Mouse (Mus musculus): Measurements from ENCODE around the gene Nostrin. TPM values are rescaled to one million over a fixed set of nuclear protein-coding genes. Genes with fewer than 3 reads are reported as not detected.

Gene Nostrin
- polyA plus RNA-seq, 1 experiment from 2014 or later, result 31.7 TPM

DNA sequence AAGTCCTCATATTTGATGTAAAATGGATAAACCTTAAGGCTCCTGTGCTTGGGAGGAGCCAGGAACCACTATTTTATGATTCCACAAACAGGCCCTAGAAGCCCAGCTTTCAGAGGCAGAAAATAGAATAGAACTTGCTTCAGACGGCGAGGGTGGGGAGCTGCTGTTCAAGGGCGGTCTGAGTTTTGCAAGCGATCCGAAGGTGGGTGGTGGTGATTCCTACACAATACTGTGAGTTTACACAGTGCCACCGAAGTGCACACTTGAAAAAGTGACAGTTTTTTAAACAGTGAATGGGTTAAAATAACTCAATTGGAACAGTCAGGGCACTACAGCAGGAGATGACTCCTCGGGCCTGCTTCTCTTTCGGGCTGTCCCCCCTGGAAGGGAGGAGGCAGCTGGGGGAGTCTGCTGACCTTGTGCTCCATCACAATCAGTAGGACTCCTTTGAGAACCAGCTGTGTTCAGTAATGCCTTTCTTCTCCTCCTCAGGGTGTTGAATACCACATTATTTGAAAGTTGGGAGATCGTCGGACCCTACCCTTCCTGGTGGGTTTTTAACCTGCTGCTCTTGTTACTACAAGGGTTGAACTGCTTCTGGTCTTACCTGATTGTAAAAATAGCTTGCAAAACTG lies 31.0 kb upstream of the Nostrin start:
- no peak overlapping the region for H3K4me3 ChIP-seq (ENCODE audit: low read length)
- H3K4me2 ChIP-seq (ENCODE audit: low read depth, low read length), result no peak overlapping the region
- H3K4me1 ChIP-seq (ENCODE audit: control insufficient read depth, insufficient read depth, low read length), result peaks cover 4% of the 10 kb centered on the region; the same call in 1 of the 2 replicates
- 0 out of 2 replicates have a peak, but pooled peaks cover 3% of the 10 kb centered on the region for H3K36me3 ChIP-seq (ENCODE audit: control insufficient read depth, insufficient read depth, low read length)
- no peaks in the 10 kb centered on the region for H3K9me3 ChIP-seq (ENCODE audit: control insufficient read depth, low read length)
- H3K27me3 ChIP-seq (replicated peaks; ENCODE audit: control insufficient read depth, insufficient read depth, low read length), result no peaks in the 10 kb centered on the region
- no peak overlapping the region for H3K9ac ChIP-seq (ENCODE audit: low read depth, low read length)
- 50% methylated on average over 10 of the region's 10 CpGs for WGBS
- no peak for ATAC-seq
- no peak overlapping the region for H3K27ac ChIP-seq (ENCODE audit: low read length)

DNA sequence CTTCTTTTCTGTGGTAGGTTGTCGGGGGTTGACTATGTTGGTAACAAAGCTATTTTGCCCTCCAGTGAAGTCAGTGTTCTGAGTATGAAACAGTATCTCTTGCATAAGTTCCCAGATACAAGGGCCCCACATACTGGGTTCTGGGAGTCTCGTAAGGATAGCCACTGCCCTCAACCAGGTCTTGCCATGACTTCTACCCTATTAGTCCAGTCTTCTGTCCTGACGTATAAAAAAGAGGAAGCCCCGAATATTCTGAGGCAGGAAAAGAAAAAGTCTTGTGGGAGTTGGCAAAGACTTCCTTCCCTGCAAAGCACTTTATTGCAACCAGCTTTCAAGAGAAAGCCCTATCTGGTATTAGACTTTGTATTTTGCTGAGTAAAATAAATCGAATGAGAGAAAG lies 26.4 kb upstream of the Nostrin start:
- Histone ChIP-seq H3K9ac (ENCODE audit: low read depth, low read length) (no peak overlapping the region), H3K27ac (ENCODE audit: low read length) (no peak overlapping the region), H3K4me3 (ENCODE audit: low read length) (no peak overlapping the region), H3K4me2 (ENCODE audit: low read depth, low read length) (no peak overlapping the region), H3K27me3 (replicated peaks; ENCODE audit: control insufficient read depth, insufficient read depth, low read length) (no peaks in the 10 kb centered on the region), H3K4me1 (ENCODE audit: control insufficient read depth, insufficient read depth, low read length) (peaks cover 4% of the 10 kb centered on the region; the same call in 1 of the 2 replicates), H3K36me3 (ENCODE audit: control insufficient read depth, insufficient read depth, low read length) (0 out of 2 replicates have a peak, but pooled peaks cover 3% of the 10 kb centered on the region), H3K9me3 (ENCODE audit: control insufficient read depth, low read length) (no peaks in the 10 kb centered on the region)
- no peak for ATAC-seq
- 57% methylated on average over 5 of the region's 5 CpGs for WGBS

GRCm38 (mm10) chr2:69109710-69110109 lies 25.9 kb upstream of the Nostrin start:
- Histone ChIP-seq H3K36me3 (ENCODE audit: control insufficient read depth, insufficient read depth, low read length) (0 out of 2 replicates have a peak, but pooled peaks cover 3% of the 10 kb centered on the region), H3K9ac (ENCODE audit: low read depth, low read length) (no peak overlapping the region), H3K4me2 (ENCODE audit: low read depth, low read length) (no peak overlapping the region), H3K4me3 (ENCODE audit: low read length) (no peak overlapping the region), H3K4me1 (ENCODE audit: control insufficient read depth, insufficient read depth, low read length) (peaks cover 4% of the 10 kb centered on the region; the same call in 1 of the 2 replicates), H3K9me3 (ENCODE audit: control insufficient read depth, low read length) (no peaks in the 10 kb centered on the region), H3K27ac (ENCODE audit: low read length) (no peak overlapping the region), H3K27me3 (replicated peaks; ENCODE audit: control insufficient read depth, insufficient read depth, low read length) (no peaks in the 10 kb centered on the region)
- peak; percentile 21; the same call in 1 of the 2 replicates for ATAC-seq
- WGBS, result 52% methylated on average over 7 of the region's 7 CpGs

- Histone ChIP-seq H3K4me2 (ENCODE audit: low read depth, low read length) (no peak overlapping the region), H3K36me3 (ENCODE audit: control insufficient read depth, insufficient read depth, low read length) (peaks cover 5% of the 10 kb centered on the region; the same call in 1 of the 2 replicates), H3K4me1 (ENCODE audit: control insufficient read depth, insufficient read depth, low read length) (peaks cover 4% of the 10 kb centered on the region; the same call in 1 of the 2 replicates), H3K27ac (ENCODE audit: low read length) (no peak overlapping the region), H3K4me3 (ENCODE audit: low read length) (no peak overlapping the region), H3K9ac (ENCODE audit: low read depth, low read length) (no peak overlapping the region), H3K9me3 (ENCODE audit: control insufficient read depth, low read length) (no peaks in the 10 kb centered on the region), H3K27me3 (replicated peaks; ENCODE audit: control insufficient read depth, insufficient read depth, low read length) (no peaks in the 10 kb centered on the region)
- no peak for ATAC-seq
- 90% methylated on average over 5 of the region's 5 CpGs for WGBS
Observed at GRCm38 (mm10) chr2:69112609-69113008, 23.0 kb upstream of the Nostrin start.

DNA sequence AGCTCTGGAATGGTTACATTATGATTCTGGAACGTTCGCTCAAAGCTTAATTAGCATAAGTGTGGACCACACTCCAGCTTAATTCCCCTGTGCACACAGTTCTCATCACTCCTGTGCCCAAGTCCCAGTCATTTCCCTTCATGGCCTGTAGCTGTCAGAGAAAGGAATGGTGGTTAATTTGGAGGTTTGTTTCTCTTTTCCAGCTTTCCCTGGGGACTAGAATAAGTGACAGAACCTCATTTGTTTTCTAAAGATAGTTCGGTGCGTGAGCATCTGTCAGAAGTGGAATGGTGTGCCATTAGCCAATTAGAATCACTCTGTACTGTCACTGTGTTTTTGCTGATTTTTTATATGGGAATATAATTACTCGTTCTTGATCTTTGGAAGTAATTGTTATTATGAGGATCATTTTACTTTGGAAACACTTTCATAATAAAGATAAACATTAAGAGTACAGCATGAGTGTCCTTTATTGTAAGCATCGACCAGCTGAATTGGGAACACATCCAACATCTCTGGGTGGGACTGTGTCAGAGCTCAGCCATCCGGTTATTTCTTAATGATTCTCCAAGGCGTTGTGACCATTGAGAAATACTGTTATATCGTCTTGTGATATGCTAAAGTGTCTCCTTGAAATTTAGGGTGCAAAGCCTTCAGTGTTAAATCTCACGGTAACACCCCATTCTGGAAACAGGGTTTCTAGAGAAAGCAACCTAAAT lies 21.6 kb upstream of the Nostrin start:
- Histone ChIP-seq H3K4me3 (ENCODE audit: low read length) (no peak overlapping the region), H3K4me2 (ENCODE audit: low read depth, low read length) (no peak overlapping the region), H3K9me3 (ENCODE audit: control insufficient read depth, low read length) (no peaks in the 10 kb centered on the region), H3K27me3 (replicated peaks; ENCODE audit: control insufficient read depth, insufficient read depth, low read length) (no peaks in the 10 kb centered on the region), H3K9ac (ENCODE audit: low read depth, low read length) (no peak overlapping the region), H3K4me1 (ENCODE audit: control insufficient read depth, insufficient read depth, low read length) (peaks cover 3% of the 10 kb centered on the region; the same call in 1 of the 2 replicates), H3K36me3 (ENCODE audit: control insufficient read depth, insufficient read depth, low read length) (peaks cover 3% of the 10 kb centered on the region; the same call in 1 of the 2 replicates), H3K27ac (ENCODE audit: low read length) (no peak overlapping the region)
- 0 out of 2 replicates have a peak, but pooled peaks have one; percentile 53 for ATAC-seq
- WGBS, result 58% methylated on average over 10 of the region's 10 CpGs

DNA sequence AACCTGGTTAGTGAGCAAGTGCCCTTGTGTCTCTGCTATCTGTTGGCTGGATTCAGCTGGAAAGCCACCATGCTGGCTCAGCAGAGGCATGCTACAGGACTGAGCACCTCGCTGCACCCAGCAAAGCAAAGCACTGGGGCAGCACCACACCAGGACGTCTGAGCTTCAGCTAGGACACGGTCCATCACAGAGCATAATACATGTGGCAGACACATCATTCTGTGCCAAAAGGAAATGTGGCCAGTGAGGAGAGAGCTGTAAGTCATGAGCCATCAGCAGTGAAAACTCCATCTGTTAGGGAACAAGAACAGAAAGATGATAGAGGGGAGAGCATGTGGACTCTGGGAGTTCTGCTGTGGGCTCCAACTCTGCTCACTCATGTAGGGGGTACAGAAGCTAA lies 19.7 kb upstream of the Nostrin start:
- no peak overlapping the region for H3K27ac ChIP-seq (ENCODE audit: low read length)
- no peak overlapping the region for H3K4me2 ChIP-seq (ENCODE audit: low read depth, low read length)
- no peak for ATAC-seq
- no peaks in the 10 kb centered on the region for H3K27me3 ChIP-seq (replicated peaks; ENCODE audit: control insufficient read depth, insufficient read depth, low read length)
- H3K9ac ChIP-seq (ENCODE audit: low read depth, low read length), result no peak overlapping the region
- H3K9me3 ChIP-seq (ENCODE audit: control insufficient read depth, low read length), result no peaks in the 10 kb centered on the region
- H3K4me1 ChIP-seq (ENCODE audit: control insufficient read depth, insufficient read depth, low read length), result no peaks in the 10 kb centered on the region
- H3K36me3 ChIP-seq (ENCODE audit: control insufficient read depth, insufficient read depth, low read length), result peaks cover 3% of the 10 kb centered on the region; the same call in 1 of the 2 replicates
- no peak overlapping the region for H3K4me3 ChIP-seq (ENCODE audit: low read length)
- WGBS, result 85% methylated on average over 3 of the region's 3 CpGs

DNA sequence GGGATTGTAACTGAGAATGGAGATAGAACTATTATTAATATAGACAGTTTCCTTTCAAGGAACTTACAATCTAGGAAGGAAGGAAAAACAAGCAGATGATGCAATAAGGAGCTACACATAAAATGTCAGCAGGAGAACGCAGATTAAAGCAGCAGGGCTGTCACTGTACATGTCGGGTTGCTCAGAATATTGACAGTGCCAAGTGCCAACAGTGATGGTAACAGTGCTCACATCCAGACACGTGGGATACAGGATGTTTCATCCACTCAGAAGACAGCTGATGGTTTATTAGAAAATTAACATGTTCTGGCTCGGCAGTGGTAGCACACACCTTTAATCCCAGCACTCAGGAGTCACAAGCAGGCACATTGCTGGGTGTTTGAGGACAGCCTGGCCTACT lies 18.8 kb upstream of the Nostrin start:
- 75% methylated on average over 4 of the region's 4 CpGs for WGBS
- no peak overlapping the region for H3K4me3 ChIP-seq (ENCODE audit: low read length)

DNA sequence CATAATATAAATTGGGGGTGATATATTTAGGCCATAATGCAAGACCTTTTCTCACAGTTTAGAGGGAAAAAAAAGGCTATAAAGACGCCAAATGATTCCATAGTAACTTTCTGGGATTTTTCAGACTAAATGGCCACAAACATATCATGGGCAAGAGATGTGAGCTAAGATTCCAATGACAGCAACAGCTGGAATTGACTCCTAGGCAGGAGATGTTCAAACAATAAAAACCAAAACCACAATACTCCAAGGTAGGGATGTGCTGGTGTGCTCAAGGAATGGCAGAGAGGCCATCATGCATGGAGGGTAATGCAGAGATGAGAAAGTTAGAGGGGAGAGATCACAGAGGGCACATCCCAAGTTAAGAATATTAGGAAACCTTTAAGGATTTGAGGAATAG lies 16.6 kb upstream of the Nostrin start:
- Histone ChIP-seq H3K27me3 (replicated peaks; ENCODE audit: control insufficient read depth, insufficient read depth, low read length) (no peaks in the 10 kb centered on the region), H3K27ac (ENCODE audit: low read length) (no peak overlapping the region), H3K36me3 (ENCODE audit: control insufficient read depth, insufficient read depth, low read length) (peaks cover 3% of the 10 kb centered on the region; the same call in 1 of the 2 replicates), H3K9me3 (ENCODE audit: control insufficient read depth, low read length) (no peaks in the 10 kb centered on the region), H3K4me3 (ENCODE audit: low read length) (no peak overlapping the region), H3K4me2 (ENCODE audit: low read depth, low read length) (no peak overlapping the region), H3K4me1 (ENCODE audit: control insufficient read depth, insufficient read depth, low read length) (no peaks in the 10 kb centered on the region), H3K9ac (ENCODE audit: low read depth, low read length) (no peak overlapping the region)
- ATAC-seq, result no peak
- WGBS, result 90% methylated on average over 1 of the region's 1 CpGs

More for the DNA sequence above, 18.8 kb upstream of the Nostrin start:
- Histone ChIP-seq H3K4me2 (ENCODE audit: low read depth, low read length) (no peak overlapping the region), H3K27ac (ENCODE audit: low read length) (no peak overlapping the region), H3K9me3 (ENCODE audit: control insufficient read depth, low read length) (no peaks in the 10 kb centered on the region), H3K27me3 (replicated peaks; ENCODE audit: control insufficient read depth, insufficient read depth, low read length) (no peaks in the 10 kb centered on the region), H3K4me1 (ENCODE audit: control insufficient read depth, insufficient read depth, low read length) (no peaks in the 10 kb centered on the region), H3K36me3 (ENCODE audit: control insufficient read depth, insufficient read depth, low read length) (peaks cover 3% of the 10 kb centered on the region; the same call in 1 of the 2 replicates), H3K9ac (ENCODE audit: low read depth, low read length) (no peak overlapping the region)
- ATAC-seq, result no peak

GRCm38 (mm10) chr2:69119718-69120117 lies 15.9 kb upstream of the Nostrin start:
- H3K9ac ChIP-seq (ENCODE audit: low read depth, low read length), result no peak overlapping the region
- WGBS, result 50% methylated on average over 2 of the region's 2 CpGs
- H3K4me3 ChIP-seq (ENCODE audit: low read length), result no peak overlapping the region

More at GRCm38 (mm10) chr2:69119718-69120117, 15.9 kb upstream of the Nostrin start:
- Histone ChIP-seq H3K4me2 (ENCODE audit: low read depth, low read length) (no peak overlapping the region), H3K9me3 (ENCODE audit: control insufficient read depth, low read length) (no peaks in the 10 kb centered on the region), H3K27ac (ENCODE audit: low read length) (no peak overlapping the region), H3K4me1 (ENCODE audit: control insufficient read depth, insufficient read depth, low read length) (no peaks in the 10 kb centered on the region), H3K36me3 (ENCODE audit: control insufficient read depth, insufficient read depth, low read length) (peaks cover 3% of the 10 kb centered on the region; the same call in 1 of the 2 replicates), H3K27me3 (replicated peaks; ENCODE audit: control insufficient read depth, insufficient read depth, low read length) (no peaks in the 10 kb centered on the region)
- ATAC-seq, result no peak
